Mouse (Mus musculus) bone marrow macrophage, adult 2 months (primary cell): ENCODE data around the gene Elovl2.

Source experiments
- CTCF ChIP-seq: IDR thresholded peaks from 2 replicates; pipeline ENCODE4 v1.5.1; 2012; ENCODE audit warnings: low read depth, mild to moderate bottlenecking, low read length, moderate library complexity
- POLR2A ChIP-seq: IDR thresholded peaks from 2 replicates; pipeline ENCODE4 v1.6.1; 2012; ENCODE audit warnings: mild to moderate bottlenecking, low read depth, low read length, borderline replicate concordance

GRCm38 (mm10) chr13:41263304-41264006 is 43.2 kb upstream of the Elovl2 start:
- no peak for TF ChIP-seq POLR2A
- no peak for TF ChIP-seq CTCF
